Mouse (Mus musculus) activated CD4-positive, CD25-positive, alpha-beta regulatory T cell, adult 4 months (primary cell): ENCODE results near the gene Zfp169. TPM values are rescaled to one million over a fixed set of nuclear protein-coding genes. Genes with fewer than 3 reads are reported as not detected.
A peak's percentile ranks its signal among the peaks of the same experiment; 100 is the strongest.

ENCODE experiments used
- ATAC-seq: one replicate; pipeline ENCODE4 v1.8.0; 2017
- polyA plus RNA-seq, 2 experiments: library from polyadenylated mRNA; unstranded; fragments of 100-300 nt; shearing (Covaris generic); gene quantifications; one replicate each; pipeline ENCODE4 v1.2.1; 2017

Zfp169 gene
- polyA plus RNA-seq, 2 experiments from 2014 or later: 11.4 to 14.6 TPM

DNA sequence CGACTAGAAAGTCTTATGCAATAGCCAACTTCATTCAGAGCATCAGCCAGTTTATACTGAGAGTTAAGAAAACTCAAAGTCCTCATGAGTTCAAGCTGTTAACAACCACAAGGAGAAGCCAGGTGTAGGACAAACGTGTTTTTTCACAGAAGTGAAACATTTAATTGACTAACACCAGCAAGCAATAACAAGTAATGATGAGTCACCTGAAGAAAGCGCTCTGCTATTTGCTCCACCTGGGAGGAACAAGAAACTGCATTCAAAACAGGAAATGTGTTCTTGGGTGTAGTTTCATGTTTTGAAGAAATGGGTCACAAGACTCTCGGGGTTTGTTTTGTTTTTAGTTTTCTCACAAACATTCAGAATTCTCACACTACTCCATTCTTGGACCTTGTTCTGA, 2.6 kb upstream of the Zfp169 start:
- peak; percentile 71 for ATAC-seq

DNA sequence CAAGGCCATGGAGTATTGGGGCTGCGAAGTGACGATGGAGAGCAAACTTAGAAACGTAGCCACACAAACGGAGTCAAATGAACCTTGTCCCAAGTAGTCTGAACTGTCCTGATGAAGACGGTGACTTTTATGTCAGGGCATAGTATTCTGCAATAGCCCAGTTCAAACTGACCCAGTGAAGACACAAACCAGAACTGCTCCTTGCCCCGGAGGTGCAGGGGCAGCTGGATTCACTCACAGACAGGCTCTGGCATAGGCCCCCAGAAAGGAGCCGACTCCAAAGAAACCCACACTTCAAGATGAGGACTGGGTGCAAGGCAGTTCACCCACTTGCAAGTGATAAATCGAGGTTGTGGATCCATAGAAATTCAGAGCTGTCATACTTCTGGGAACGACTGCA, 4.6 kb downstream of the Zfp169 start:
- ATAC-seq: no peak

DNA sequence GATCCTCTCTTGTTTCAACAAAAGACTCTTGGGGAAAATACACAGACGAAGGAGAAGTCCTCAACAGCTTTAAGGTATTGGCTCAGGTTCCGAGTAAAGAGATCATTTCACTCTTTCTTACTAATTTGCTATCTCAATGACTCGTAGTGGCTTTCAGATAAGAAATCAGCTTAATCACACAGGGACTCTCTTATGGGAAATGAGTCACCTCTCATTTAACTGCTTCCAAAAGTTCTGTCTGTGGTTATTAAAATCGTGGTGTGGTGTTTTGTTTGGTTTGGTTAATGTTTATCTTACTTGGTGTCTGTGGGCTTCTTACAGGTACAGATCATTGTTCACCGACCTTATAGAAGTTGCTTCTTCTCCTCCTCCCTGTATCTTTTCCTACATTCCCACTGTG, 10.8 kb downstream of the Zfp169 start:
- no peak for ATAC-seq

DNA sequence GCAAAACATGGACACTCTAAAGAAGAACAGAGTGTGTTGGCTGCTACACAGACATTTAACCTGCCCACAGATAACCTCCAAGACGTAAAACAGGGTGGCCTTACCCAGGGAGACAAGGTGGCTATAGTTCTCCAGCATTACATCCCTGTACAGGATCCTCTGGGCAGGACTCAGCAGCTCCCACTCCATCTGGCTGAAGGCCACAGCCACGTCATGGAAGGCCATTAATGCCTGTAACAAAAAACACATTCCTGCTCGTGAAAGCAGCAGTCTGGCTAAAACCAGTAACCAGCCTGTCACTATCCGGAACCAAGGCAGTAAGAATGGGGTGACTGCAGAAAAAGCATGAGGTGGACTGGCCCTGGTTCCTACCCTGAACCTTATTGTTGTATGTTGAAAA, 14.6 kb downstream of the Zfp169 start:
- no peak for ATAC-seq

DNA sequence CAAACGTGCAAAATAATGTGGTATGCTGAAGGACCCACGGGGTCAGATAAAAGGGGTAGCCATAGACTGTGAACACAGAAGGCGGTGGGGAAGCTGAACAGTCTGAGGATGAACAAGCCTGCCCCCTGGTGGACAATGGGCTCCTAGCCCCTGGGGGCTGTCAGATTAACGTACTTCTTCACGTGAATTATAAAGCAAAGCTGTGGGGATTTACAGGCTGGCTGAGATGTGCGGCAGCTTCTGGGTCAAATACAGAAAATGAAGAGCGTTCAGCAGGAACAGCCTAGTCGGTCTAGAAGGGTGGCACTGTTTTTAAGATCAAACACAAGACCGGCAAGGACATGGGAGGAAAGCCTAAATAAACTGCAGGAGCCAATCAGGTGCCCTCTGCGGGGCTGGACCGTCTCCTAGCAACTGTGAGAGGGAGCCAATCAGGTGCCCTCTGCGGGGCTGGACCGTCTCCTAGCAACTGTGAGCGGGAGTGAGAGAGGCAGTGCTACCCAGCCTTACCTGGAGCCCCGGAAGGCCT, 15.5 kb downstream of the Zfp169 start:
- ATAC-seq: no peak

DNA sequence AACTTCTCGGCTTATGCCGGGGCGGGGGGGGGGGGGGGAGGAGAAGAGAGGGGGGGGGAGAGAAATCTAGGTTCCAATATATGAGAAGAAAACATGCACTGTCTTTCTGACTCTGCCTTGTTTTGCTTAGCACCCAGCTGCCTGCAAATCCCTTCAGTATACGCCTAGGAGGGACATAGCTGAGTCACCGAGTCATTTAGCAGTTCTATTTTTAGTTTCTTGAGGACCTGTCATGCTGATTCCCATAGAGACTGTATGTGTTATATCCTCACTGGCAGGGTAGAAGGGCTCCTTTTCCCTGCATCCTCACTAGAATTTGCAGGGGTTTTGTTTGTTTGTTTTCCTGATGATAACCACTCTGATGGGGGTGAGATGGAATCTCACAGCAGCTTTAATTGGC, 20.1 kb downstream of the Zfp169 start:
- no peak for ATAC-seq

DNA sequence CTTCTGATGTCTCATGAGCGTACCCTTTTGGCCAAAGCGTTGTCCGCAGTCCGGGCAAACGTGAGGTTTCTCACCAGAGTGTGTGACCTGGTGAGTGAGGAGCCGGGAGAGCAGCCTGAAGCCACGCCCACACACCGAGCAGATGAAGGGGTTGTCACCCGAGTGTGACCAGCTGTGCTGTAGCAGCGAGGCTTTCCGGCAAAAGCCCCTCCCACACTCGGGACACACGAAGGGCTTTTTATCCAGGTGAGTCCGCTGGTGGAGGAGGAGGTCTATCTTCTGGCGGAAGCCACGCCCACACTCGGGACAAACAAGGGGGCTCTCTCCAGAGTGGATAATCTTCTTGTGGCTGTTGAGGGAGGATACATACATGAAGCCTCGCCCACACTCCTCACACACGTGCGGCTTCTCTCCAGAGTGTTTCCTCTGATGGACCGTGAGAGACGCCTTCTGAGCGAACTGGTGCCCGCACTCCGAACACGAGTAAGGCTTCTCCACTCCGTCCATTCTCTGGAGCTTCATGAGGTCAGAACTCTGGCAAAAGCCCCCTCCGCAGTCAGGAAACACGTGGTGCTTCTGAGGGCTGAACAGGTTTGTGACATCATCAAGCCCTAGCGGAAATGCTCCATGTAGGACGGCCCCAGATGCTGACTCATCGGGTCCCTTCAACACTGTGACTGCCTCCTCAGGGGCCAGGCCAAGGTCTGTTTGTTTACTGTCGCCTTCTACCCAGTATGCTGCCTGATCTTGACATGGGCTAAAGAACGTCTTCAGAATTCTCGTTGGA, 22.7 kb downstream of the Zfp169 start:
- no peak for ATAC-seq

DNA sequence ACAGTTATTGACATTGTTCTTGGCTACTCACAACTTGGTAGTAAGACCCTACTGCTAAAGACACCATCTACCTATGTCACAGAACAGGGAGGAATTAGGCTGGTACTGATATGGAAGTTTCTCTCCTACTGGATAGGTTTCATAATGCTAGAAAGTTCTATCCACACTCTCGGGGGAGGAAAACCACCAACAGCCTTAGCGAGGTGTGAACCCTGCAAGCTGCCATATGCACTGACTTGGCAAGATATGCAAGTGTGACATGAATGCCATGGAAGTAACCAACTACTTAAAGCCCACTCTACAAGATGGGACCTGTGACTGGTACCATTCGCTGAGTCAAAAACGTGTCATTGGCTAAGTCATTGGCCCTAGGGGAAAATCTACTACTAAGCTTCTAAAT, 29.6 kb downstream of the Zfp169 start:
- no peak for ATAC-seq

DNA sequence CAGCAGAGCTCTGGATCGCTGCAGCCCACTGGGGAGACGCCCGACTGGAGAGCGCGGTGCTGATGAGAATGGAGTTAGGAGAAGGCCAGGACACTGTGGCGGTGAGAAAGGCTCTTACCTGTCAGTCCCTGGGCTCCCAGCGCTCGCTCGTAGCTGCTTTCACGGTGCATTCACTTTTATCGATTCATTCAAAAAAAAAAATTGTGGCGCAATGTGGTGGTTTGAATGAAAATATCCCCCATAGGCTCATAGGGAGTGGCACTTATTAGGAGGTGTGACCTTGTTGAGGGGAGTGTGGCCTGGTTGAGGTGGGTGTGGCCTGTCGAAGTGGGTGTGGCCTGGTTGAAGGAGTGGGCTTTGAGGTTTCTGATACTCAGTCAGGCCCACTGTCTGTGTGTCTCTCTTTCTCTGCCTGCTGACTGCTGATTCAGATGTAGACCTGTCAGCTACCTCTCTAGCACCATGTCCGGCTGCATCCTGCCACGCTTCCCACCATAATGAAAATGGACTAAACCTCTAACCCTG, 44.5 kb downstream of the Zfp169 start:
- ATAC-seq: no peak

DNA sequence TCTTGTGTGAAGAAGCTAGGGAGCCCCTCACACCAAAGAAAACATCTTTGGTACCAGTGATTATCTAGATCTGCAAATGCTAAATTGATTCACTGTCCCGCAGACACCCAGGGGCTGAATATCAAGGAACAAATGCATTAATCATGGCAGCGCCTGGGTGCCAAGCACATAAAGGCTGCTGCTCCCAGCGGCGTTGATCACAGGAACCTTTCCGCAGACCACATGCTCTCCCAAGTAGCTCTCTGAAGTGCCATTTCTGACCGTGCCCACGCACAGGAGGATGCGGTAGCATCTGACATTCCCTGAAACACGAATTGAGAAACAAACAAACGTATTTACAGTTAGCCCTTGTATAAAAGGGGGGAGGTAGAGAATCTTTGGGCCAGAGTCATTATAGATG, 47.1 kb downstream of the Zfp169 start:
- no peak for ATAC-seq

DNA sequence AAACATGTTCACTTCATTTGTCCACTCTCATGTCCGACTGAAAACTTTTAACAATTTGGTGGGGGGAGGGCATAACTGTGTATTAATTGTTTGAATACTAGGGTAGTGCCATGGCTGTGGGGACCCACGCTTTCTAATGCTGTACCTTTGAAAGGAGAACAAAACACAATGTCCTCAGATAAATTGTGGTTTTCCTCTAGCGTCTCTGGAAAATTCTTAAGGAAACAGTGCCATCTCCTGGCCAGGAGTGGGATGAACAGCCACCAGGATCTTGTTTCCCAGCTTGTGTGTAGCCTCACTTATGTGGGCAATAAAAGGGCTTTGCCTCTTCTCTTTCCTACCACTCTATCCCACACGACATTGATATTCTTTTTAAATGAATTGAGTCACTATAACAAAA, 49.1 kb downstream of the Zfp169 start:
- no peak for ATAC-seq

DNA sequence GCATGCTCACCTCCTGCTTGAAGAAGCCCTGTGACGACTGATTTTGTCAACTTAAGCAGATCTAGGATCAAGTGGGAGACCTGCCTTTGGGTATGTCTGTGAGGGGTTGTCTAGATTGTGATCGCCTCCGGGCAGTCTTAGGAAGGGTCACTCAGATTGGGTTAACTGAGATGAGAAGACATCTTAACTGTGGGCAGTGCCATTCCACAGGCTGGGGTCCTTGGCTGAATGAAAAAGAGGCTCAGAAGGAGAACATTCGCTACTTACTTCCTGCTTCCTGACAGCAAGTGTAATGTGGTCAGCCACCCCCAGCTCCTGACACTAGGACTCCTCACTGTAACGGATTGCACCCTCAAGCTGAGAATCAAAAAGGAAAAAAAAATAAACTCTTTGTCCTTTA, 54.0 kb downstream of the Zfp169 start:
- ATAC-seq: no peak

DNA sequence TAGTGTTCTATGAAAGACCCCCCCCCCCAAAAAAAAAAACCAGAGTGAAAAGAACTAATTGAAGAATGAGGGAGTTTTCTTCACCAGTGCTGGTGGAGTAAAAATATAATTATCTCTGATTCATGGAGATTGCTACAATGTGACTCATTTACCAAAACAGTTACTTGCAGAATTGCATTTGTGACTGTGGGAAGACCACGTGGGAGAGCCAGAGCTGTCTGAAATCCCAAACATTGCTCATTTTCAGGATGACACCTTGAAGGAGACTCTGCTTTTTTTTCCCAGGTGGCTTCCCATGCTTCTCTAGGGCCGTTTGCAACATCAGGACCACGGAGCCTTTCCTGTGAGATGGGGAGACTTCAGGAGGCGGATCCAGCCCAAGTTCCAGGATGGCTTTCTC, 65.1 kb downstream of the Zfp169 start:
- no peak for ATAC-seq

DNA sequence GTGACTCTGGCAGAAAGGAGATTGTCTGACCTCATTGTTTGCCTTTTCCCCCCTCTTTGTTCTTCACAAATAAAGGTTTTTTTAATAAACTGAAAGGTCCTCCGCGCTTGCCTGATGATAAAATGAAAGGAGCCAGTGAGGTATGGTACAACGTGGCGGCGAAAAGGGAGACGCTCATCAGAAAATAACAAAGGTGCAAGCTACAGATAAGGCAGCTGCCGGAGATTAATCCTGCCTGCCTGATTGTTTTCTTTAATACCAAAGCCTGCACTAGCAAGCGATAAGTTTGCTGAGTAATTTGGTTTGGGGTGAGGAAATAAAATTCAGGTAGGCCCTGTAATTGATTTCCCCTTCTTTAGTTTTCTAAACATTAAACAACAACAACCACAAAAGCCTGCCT, 69.3 kb downstream of the Zfp169 start:
- ATAC-seq: no peak

DNA sequence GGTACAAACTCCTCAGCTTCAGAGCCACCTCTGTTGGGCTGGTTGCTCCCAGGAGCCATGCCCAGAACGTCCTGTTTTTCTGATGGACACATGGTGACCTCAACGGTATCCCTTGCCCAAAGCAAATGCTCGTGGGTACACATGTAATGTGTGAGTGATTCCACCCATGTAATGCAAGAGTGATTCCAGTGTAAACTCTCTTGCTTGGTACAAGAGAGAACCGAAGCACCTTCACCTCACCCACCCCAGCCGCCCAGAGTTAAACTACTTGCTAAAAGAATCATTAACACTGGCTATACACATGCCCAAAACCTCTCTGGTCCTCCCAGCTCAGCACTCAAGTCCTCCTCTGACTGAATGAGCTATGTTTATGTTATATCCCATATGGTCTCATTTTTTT, 74.9 kb downstream of the Zfp169 start:
- ATAC-seq: no peak

Other genes starting within 250 kb of the Zfp169 start
- 1 to 10 TPM; 6.5 to 6.8 TPM for gene A830005F24Rik, start 119 bp upstream of the Zfp169 start, polyA plus RNA-seq
- gene Ptpdc1, start 112.2 kb upstream of the Zfp169 start, polyA plus RNA-seq: under 1 TPM; 0.22 to 0.50 TPM
- not detected for gene Barx1, start 149.5 kb upstream of the Zfp169 start, polyA plus RNA-seq